Mouse (Mus musculus) megakaryocyte-erythroid progenitor cell, adult 5 weeks (primary cell): ENCODE measurements around the gene Rnf8. TPM values are rescaled to one million over a fixed set of nuclear protein-coding genes. Genes with fewer than 3 reads are reported as not detected.

ENCODE experiments used
- polyA plus RNA-seq: library from polyadenylated mRNA; stranded (reverse); fragments of >175 nt; gene quantifications from 2 replicates; pipeline ENCODE4 v1.2.3, GENCODE M21; 2012

Gene Rnf8
- 31.6 and 38.4 TPM in 2 replicates for polyA plus RNA-seq

GRCm38 (mm10) chr17:29614115-29615023 is at the start of gene Rnf8, which contains the start of gene Gm28043:
TSS of gene Rnf8 (plus strand) at chr17:29614790.
TSS of gene Gm28043 (plus strand) at chr17:29614876.

GRCm38 (mm10) chr17:29660076-29660761 is 45.6 kb downstream of the Rnf8 start, which contains the start of gene Cmtr1:
TSS of gene Cmtr1 (plus strand) at chr17:29660595.

Other genes with a start within 250 kb of the Rnf8 start
- gene Pim1, start 124.0 kb upstream of the Rnf8 start, polyA plus RNA-seq = 323 and 395 TPM in 2 replicates
- gene Gm17657, start 65.2 kb upstream of the Rnf8 start, polyA plus RNA-seq = not detected in 2 replicates
- 30.7 and 32.3 TPM in 2 replicates for gene Tbc1d22b, start 65.0 kb upstream of the Rnf8 start, polyA plus RNA-seq
- 0.18 TPM in 1 of 2 replicates, not detected in the other for gene Tmem217, start 62.4 kb upstream of the Rnf8 start, polyA plus RNA-seq
- gene Gm28043, start 86 bp downstream of the Rnf8 start, polyA plus RNA-seq = 0.34 and 0.35 TPM in 2 replicates
- 69.2 and 71.1 TPM in 2 replicates for gene Cmtr1, start 45.8 kb downstream of the Rnf8 start, polyA plus RNA-seq
- 13.6 and 14.0 TPM in 2 replicates for gene Ccdc167, start 102.3 kb downstream of the Rnf8 start, polyA plus RNA-seq